Mouse (Mus musculus) intestine, postnatal 0 days (tissue): ENCODE data around the gene Traf3. TPM values are rescaled to one million over a fixed set of nuclear protein-coding genes. Genes with fewer than 3 reads are reported as not detected.

Experiments used
- ATAC-seq: fragments of 200-750 bp; cut with Nextera tagmentation; 2 replicates; pipeline ENCODE4 v1.8.0; 2017; ENCODE audit warnings: mild to moderate bottlenecking, moderate TSS enrichment, moderate library complexity
- H3K27ac ChIP-seq: fragments of 300-500 bp; sonication (generic); 2 replicates; pipeline ENCODE4 v1.5.1; 2014; ENCODE audit warnings: mild to moderate bottlenecking, low read depth, low read length, moderate library complexity
- H3K27me3 ChIP-seq: fragments of 300-500 bp; sonication (generic); replicated peaks from 2 replicates; pipeline ENCODE4 v1.6.1; 2014; ENCODE audit warnings: low read length, mixed read lengths; ENCODE audit not compliant: control insufficient read depth, insufficient read depth
- H3K36me3 ChIP-seq: fragments of 300-500 bp; sonication (generic); 2 replicates; pipeline ENCODE4 v1.6.1; 2014; ENCODE audit warnings: mild to moderate bottlenecking, moderate library complexity; ENCODE audit not compliant: control insufficient read depth, insufficient read depth
- H3K4me1 ChIP-seq: fragments of 300-500 bp; sonication (generic); replicated peaks from 2 replicates; pipeline ENCODE4 v1.6.1; 2014; ENCODE audit warnings: antibody characterized with exemption, low read length, mixed read lengths; ENCODE audit not compliant: control insufficient read depth, insufficient read depth
- H3K4me2 ChIP-seq: fragments of 300-500 bp; sonication (generic); replicated peaks from 2 replicates; pipeline ENCODE4 v1.6.1; 2014; ENCODE audit warnings: low read depth, mild to moderate bottlenecking, moderate library complexity
- H3K4me3 ChIP-seq: fragments of 300-500 bp; sonication (generic); 2 replicates; pipeline ENCODE4 v1.5.1; 2014; ENCODE audit warnings: low read depth, low read length
- H3K9ac ChIP-seq: fragments of 300-500 bp; sonication (generic); 2 replicates; pipeline ENCODE4 v1.6.1; 2014; ENCODE audit warnings: mild to moderate bottlenecking, low read depth, low read length
- H3K9me3 ChIP-seq: fragments of 300-500 bp; sonication (generic); 2 replicates; pipeline ENCODE4 v1.6.1; 2016; ENCODE audit warnings: mixed run types; ENCODE audit not compliant: control insufficient read depth
- CTCF ChIP-seq: sonication (generic); IDR thresholded peaks from 2 replicates; pipeline ENCODE4 v1.5.1; 2016; ENCODE audit warnings: low read depth, mild to moderate bottlenecking, control low read depth, antibody characterized with exemption, moderate library complexity
- WGBS: fragments of 180-500 bp; shearing (Covaris S2); extraction: QIAGEN DNeasy Blood & Tissue Kit; methylation state at CpG from one replicate; pipeline ENCODE4 v1.1.7; 2014; 5-methylcytosine and 5-hydroxymethylcytosine counted together
- polyA plus RNA-seq: library from polyadenylated mRNA; unstranded; fragments of >200 nt; fragmentation: Nextera tagmentation; extraction: Ambion mirVana; gene quantifications from 2 replicates; pipeline ENCODE4 v1.2.1, GENCODE M21; 2015

Gene Traf3
- polyA plus RNA-seq, 1 experiment from 2014 or later: 4.0 TPM

DNA sequence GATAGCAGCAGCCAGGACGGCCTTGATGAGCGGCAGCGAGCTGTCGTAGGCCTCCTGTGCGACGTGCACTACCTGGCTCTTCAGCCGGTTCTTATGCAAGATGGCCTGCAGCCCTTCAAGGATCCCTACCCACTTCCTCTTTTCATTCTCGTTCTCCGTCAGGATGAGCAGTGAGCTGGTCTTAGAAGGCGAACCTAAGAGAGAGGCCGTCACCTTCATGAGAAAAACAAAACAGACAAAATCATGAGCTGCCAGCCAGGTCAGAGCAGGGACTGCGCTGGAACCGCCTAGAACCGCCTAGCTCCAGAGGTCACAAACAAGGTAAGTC, 135.8 kb downstream of the Traf3 start:
- no peak overlapping the region for H3K4me3 ChIP-seq
- H3K27me3 ChIP-seq: no peaks in the 10 kb centered on the region
- H3K9ac ChIP-seq: no peak overlapping the region
- no peaks in the 10 kb centered on the region for H3K9me3 ChIP-seq
- no peaks in the 10 kb centered on the region for H3K4me1 ChIP-seq
- H3K36me3 ChIP-seq: peaks cover 92% of the 10 kb centered on the region
- TF ChIP-seq CTCF: no peak
- ATAC-seq: no peak
- H3K4me2 ChIP-seq: no peak overlapping the region
- no peak overlapping the region for H3K27ac ChIP-seq
- WGBS: 87% methylated on average over 14 of the region's 14 CpGs

DNA sequence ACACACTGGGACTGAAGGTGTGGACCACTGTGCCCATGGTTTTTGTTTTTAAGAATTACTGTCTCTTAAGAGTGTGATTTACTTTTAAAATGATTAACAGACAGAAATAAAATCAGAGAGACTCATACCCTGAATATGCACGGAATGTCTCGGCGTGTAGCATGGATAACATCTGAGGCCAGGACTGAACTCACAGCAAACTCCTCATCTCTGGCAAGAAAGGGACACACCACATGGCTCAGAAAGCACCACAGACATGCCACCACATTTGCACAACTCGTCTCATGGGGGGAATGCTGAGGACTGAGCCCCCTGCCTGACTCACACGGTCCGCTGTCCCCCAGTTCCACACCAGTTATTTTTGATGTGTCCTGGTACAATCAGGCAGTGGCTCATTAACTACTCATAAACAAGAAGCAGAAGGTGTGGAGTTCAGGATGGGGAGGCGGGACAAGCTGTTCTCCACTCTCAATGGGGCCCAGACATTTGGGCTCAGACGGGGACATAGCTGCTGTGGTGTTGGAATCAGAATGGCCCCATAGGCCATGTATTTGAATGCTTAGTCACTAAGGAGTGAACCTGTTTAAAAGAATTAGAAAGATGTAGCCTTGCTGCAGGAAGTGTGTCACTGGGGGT, 137.7 kb downstream of the Traf3 start:
- 91% methylated on average over 8 of the region's 8 CpGs for WGBS

DNA sequence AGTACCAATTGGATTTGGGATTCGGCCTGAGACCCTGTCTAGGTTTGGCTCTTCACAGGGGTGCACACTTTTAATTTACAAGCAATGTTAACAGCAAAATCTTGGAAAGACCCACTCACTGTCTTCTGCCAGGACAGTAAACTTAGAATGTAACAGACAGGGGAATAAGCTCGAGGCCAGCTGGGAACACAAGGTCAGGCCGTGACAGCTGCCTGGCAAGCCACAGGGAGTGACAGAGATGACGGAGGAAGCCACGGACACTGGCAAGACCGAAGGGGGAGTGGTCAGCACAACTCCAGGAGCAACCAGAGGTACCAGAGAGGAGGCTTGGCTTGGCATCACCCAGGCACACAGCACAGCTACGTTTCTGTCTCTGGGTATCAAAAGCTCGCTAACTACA, 140.7 kb downstream of the Traf3 start:
- no peak overlapping the region for H3K27ac ChIP-seq
- H3K4me2 ChIP-seq: no peak overlapping the region
- 87% methylated on average over 8 of the region's 8 CpGs for WGBS
- H3K4me1 ChIP-seq: no peaks in the 10 kb centered on the region
- no peak overlapping the region for H3K9ac ChIP-seq
- ATAC-seq: no peak
- H3K9me3 ChIP-seq: no peaks in the 10 kb centered on the region
- H3K27me3 ChIP-seq: no peaks in the 10 kb centered on the region
- no peak overlapping the region for H3K4me3 ChIP-seq
- TF ChIP-seq CTCF: no peak
- peaks cover 89% of the 10 kb centered on the region for H3K36me3 ChIP-seq

More for the DNA sequence above, 137.7 kb downstream of the Traf3 start:
- Histone ChIP-seq H3K4me1 (no peaks in the 10 kb centered on the region), H3K27ac (no peak overlapping the region), H3K36me3 (peaks cover 91% of the 10 kb centered on the region), H3K9me3 (no peaks in the 10 kb centered on the region), H3K9ac (no peak overlapping the region), H3K27me3 (no peaks in the 10 kb centered on the region), H3K4me2 (no peak overlapping the region), H3K4me3 (no peak overlapping the region)
- no peak for ATAC-seq
- TF ChIP-seq CTCF: no peak

DNA sequence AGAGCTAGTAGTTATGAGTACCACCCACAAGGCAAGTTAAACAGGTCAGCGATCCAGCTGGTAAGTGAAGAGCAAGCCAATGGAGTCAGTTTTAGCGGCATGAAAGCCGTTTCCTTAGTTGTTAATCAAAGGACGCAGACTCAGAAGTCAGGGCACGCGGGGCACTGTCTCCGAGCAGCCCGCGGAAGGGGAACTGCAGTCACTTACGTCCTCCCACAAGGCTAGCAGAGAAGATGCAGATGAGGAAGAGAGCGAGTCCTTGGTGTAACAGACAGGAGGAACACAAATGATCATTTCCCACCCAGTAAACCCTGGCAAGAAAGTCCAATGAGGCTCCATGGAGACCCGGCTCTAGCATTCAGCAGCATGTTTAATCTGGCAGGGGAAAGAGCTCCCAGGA, 143.1 kb downstream of the Traf3 start:
- Histone ChIP-seq H3K27me3 (no peaks in the 10 kb centered on the region), H3K4me3 (no peak overlapping the region), H3K4me2 (no peak overlapping the region), H3K27ac (no peak overlapping the region), H3K9me3 (no peaks in the 10 kb centered on the region), H3K4me1 (no peaks in the 10 kb centered on the region), H3K9ac (no peak overlapping the region), H3K36me3 (peaks cover 91% of the 10 kb centered on the region)
- WGBS: 90% methylated on average over 12 of the region's 12 CpGs
- no peak for ATAC-seq
- no peak for TF ChIP-seq CTCF

DNA sequence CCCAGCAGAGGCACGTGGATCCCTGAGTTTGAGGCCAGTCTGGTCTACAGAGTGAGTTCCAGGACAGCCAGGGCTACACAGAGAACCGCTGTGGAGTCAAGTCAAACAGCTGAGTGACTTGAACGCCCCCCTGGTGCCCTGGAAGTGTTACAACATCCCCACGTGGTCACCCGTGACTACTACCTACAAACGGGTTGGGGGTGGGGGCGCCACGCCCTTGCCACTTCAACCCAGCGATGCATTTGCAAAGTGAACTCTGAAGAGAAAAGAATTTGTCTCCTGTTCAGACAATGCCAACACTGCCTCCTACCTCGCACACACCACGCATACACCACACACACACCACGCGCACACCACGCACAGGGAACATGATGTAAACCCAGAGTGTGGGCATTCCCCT, 143.8 kb downstream of the Traf3 start:
- Histone ChIP-seq H3K27ac (no peak overlapping the region), H3K4me1 (no peaks in the 10 kb centered on the region), H3K36me3 (peaks cover 91% of the 10 kb centered on the region), H3K9me3 (no peaks in the 10 kb centered on the region), H3K4me3 (no peak overlapping the region), H3K27me3 (no peaks in the 10 kb centered on the region), H3K4me2 (no peak overlapping the region), H3K9ac (no peak overlapping the region)
- WGBS: 82% methylated on average over 14 of the region's 14 CpGs
- no peak for ATAC-seq
- TF ChIP-seq CTCF: no peak

DNA sequence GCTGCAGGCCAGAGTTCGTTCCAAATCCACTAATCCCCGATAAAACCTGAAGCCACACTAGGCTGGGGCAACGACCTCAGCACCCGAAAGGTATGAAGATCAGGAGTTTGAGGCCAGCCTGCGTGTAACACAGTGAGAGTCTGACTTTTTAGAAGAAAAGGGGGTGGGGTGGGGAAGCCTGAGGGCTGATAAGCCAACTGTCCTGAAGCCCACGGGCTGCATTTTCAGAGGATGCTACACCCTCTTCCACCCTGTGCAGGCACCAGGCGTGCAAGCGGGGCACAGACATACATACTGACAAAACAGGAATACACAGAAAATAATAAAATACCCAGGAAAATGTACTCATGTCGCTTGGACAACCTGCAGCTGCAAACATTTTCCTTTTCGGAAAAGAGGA, 145.6 kb downstream of the Traf3 start:
- Histone ChIP-seq H3K27ac (no peak overlapping the region), H3K4me3 (no peak overlapping the region), H3K36me3 (peaks cover 91% of the 10 kb centered on the region), H3K27me3 (no peaks in the 10 kb centered on the region), H3K9ac (no peak overlapping the region), H3K4me2 (no peak overlapping the region), H3K9me3 (no peaks in the 10 kb centered on the region), H3K4me1 (no peaks in the 10 kb centered on the region)
- TF ChIP-seq CTCF: no peak
- ATAC-seq: no peak
- WGBS: 93% methylated on average over 10 of the region's 10 CpGs

DNA sequence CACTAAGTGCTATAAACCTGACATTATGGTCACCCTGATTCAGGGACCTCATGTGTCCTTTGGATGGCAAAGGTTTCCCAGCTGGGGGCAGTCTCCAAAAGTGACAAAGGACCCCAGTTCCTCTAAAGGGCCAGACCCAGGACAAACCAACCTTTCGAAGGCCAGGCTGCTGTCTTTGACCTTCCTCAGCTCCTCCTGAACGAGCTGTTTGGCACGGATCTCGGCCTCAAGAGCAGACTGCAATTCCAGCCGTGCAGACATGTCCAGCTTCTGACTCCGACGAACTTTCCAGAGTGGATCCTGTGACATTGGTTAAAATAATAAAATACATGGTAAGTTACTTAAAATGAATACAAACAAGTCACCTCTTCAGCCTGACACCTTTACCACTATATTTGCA, 148.1 kb downstream of the Traf3 start:
- no peak overlapping the region for H3K4me3 ChIP-seq
- no peak for ATAC-seq
- TF ChIP-seq CTCF: no peak
- H3K4me2 ChIP-seq: no peak overlapping the region
- H3K9me3 ChIP-seq: no peaks in the 10 kb centered on the region
- H3K36me3 ChIP-seq: peaks cover 93% of the 10 kb centered on the region
- 91% methylated on average over 7 of the region's 7 CpGs for WGBS
- H3K4me1 ChIP-seq: no peaks in the 10 kb centered on the region
- H3K9ac ChIP-seq: no peak overlapping the region
- H3K27me3 ChIP-seq: no peaks in the 10 kb centered on the region
- H3K27ac ChIP-seq: no peak overlapping the region

Other genes starting within 250 kb of the Traf3 start
- gene Ankrd9, start 187.3 kb upstream of the Traf3 start, polyA plus RNA-seq: 76.3 and 80.0 TPM in 2 replicates
- 7.0 and 7.9 TPM in 2 replicates for gene Rcor1, start 127.0 kb upstream of the Traf3 start, polyA plus RNA-seq
- not detected in 2 replicates for gene 4930595D18Rik, start 18.1 kb downstream of the Traf3 start, polyA plus RNA-seq
- 528 and 608 TPM in 2 replicates for gene Amn, start 104.7 kb downstream of the Traf3 start, polyA plus RNA-seq
- gene Cdc42bpb, start 211.3 kb downstream of the Traf3 start, polyA plus RNA-seq: 26.4 and 27.2 TPM in 2 replicates
- 2.2 and 2.8 TPM in 2 replicates for gene Lbhd2, start 240.4 kb downstream of the Traf3 start, polyA plus RNA-seq